Mouse (Mus musculus) MEL (cell line): ENCODE results near the gene Nop58. TPM values are rescaled to one million over a fixed set of nuclear protein-coding genes. Genes with fewer than 3 reads are reported as not detected.
A peak's percentile ranks its signal among the peaks of the same experiment; 100 is the strongest.

Source experiments
- BHLHE40 ChIP-seq: IDR thresholded peaks from 2 replicates; pipeline ENCODE4 v1.6.1; 2012; ENCODE audit warnings: low read depth, mild to moderate bottlenecking, inconsistent platforms, low read length, improper control_type of control experiment, borderline replicate concordance
- CHD1 ChIP-seq: IDR thresholded peaks from 2 replicates; pipeline ENCODE4 v1.6.1; 2012; ENCODE audit warnings: low read depth, mild to moderate bottlenecking, inconsistent platforms, low read length, improper control_type of control experiment
- ELF1 ChIP-seq: IDR thresholded peaks from 2 replicates; pipeline ENCODE4 v1.6.1; 2014; ENCODE audit warnings: low read depth, mild to moderate bottlenecking, inconsistent platforms, low read length, improper control_type of control experiment, moderate library complexity
- EP300 ChIP-seq, 2 experiments: IDR thresholded peaks; 2 replicates each; pipeline ENCODE4 v1.6.1; 2011; ENCODE audit warnings: improper control_type of control experiment in 2 of 2, low read length in 2 of 2, low read depth in 1 of 2, mild to moderate bottlenecking in 1 of 2
- MXI1 ChIP-seq: IDR thresholded peaks from 2 replicates; pipeline ENCODE4 v1.6.1; 2011; ENCODE audit warnings: mild to moderate bottlenecking, low read depth, low read length, improper control_type of control experiment
- POLR2AphosphoS2 ChIP-seq: IDR thresholded peaks from 2 replicates; pipeline ENCODE4 v1.6.1; 2011; ENCODE audit warnings: low read length, improper control_type of control experiment
- POLR2AphosphoS5 ChIP-seq: IDR thresholded peaks from 2 replicates; pipeline ENCODE4 v1.6.1; 2012; ENCODE audit warnings: low read depth, borderline replicate concordance, mild to moderate bottlenecking, inconsistent platforms, low read length, moderate library complexity, mixed read lengths
- SIN3A ChIP-seq: IDR thresholded peaks from 2 replicates; pipeline ENCODE4 v1.6.1; 2012; ENCODE audit warnings: low read length, improper control_type of control experiment, inconsistent platforms
- USF2 ChIP-seq, 2 experiments: IDR thresholded peaks; 2 replicates each; pipeline ENCODE4 v1.6.1; 2011 to 2012; ENCODE audit warnings: improper control_type of control experiment in 2 of 2, low read length in 2 of 2, borderline replicate concordance in 1 of 2, inconsistent platforms in 1 of 2, low read depth in 1 of 2, mild to moderate bottlenecking in 1 of 2; ENCODE audit not compliant: insufficient read depth in 1 of 2
- ZC3H11A ChIP-seq: IDR thresholded peaks from 2 replicates; pipeline ENCODE4 v1.6.1; 2012; ENCODE audit warnings: low read depth, mild to moderate bottlenecking, inconsistent platforms, low read length, improper control_type of control experiment
- polyA plus RNA-seq, 2 experiments: library from polyadenylated mRNA; stranded (reverse) in 1 of 2; unstranded in 1 of 2; fragments of >175 nt in 1 of 2; fragments of >200 nt in 1 of 2; gene quantifications; 2 replicates each; pipeline versions ENCODE4 v1.2.1 to v1.2.4; 2012; ENCODE audit warnings: low replicate concordance in 2 of 2, low read depth in 1 of 2; ENCODE audit not compliant: insufficient read length in 2 of 2, insufficient read depth in 1 of 2, missing spikeins in 1 of 2
- total RNA-seq: library from RNA; depleted of rRNA; stranded (reverse); fragments of 300-350 nt; gene quantifications from 2 replicates; pipeline ENCODE4 v1.2.3, GENCODE M21; 2012; rRNA removed

Gene Nop58
- total and polyA plus RNA-seq, 3 experiments: 474 to 1,828 (median 590) TPM

GRCm38 (mm10) chr1:59766626-59767025, 81.9 kb downstream of the Nop58 start (continued):
- TF ChIP-seq POLR2AphosphoS2: no peak
- TF ChIP-seq CHD1: no peak; the same call in 1 of the 2 replicates
- TF ChIP-seq EP300 (IDR thresholded peaks at IDR 0.05; ENCODE audit: low read depth in 1 of 2, low read length in 2 of 2): peak; percentile 87 to 94
- peak; percentile 65 for TF ChIP-seq MXI1
- no peak for TF ChIP-seq USF2 (IDR thresholded peaks at IDR 0.05; ENCODE audit: borderline replicate concordance in 1 of 2, insufficient read depth in 1 of 2, low read depth in 1 of 2, low read length in 2 of 2)
- peak; percentile 79 for TF ChIP-seq SIN3A
- TF ChIP-seq ELF1: no peak
- TF ChIP-seq BHLHE40: no peak
- no peak for TF ChIP-seq POLR2AphosphoS5
- TF ChIP-seq ZC3H11A: no peak
- TF ChIP-seq, all 39 proteins: peak for 8

Other genes starting within 250 kb of the Nop58 start
- gene Fzd7, start 202.5 kb upstream of the Nop58 start, total RNA-seq: 18.5 and 23.4 TPM in 2 replicates
- gene Fzd7, start 202.5 kb upstream of the Nop58 start, polyA plus RNA-seq: 10 to 100 TPM in 1 of 2 experiments, not detected in 1; 24.7 TPM
- 0.23 TPM in 1 of 2 replicates, not detected in the other for gene Gm973, start 168.7 kb upstream of the Nop58 start, total RNA-seq
- gene Gm973, start 168.7 kb upstream of the Nop58 start, polyA plus RNA-seq: not detected
- gene Sumo1, start 14.1 kb upstream of the Nop58 start, total RNA-seq: 129 and 143 TPM in 2 replicates
- 100 to 1,000 TPM in 1 of 2 experiments, not detected in 1; 131 TPM for gene Sumo1, start 14.1 kb upstream of the Nop58 start, polyA plus RNA-seq
- gene Bmpr2, start 78.4 kb downstream of the Nop58 start, total RNA-seq: 2.3 and 2.6 TPM in 2 replicates
- 10 to 100 TPM in 1 of 2 experiments, 1 to 10 TPM in 1; 3.1 to 18.6 TPM for gene Bmpr2, start 78.4 kb downstream of the Nop58 start, polyA plus RNA-seq
- 11.2 and 17.1 TPM in 2 replicates for gene Fam117b, start 228.0 kb downstream of the Nop58 start, total RNA-seq
- gene Fam117b, start 228.0 kb downstream of the Nop58 start, polyA plus RNA-seq: 10 to 100 TPM in 1 of 2 experiments, not detected in 1; 15.5 TPM